Mouse (Mus musculus) C2C12 (cell line): ENCODE results near the gene Lipc. TPM values are rescaled to one million over a fixed set of nuclear protein-coding genes. Genes with fewer than 3 reads are reported as not detected.

Experiments
- H3K27me3 ChIP-seq: one replicate; pipeline ENCODE4 v1.6.1; 2011; ENCODE audit not compliant: control insufficient read depth, insufficient read depth, insufficient read length
- H3K36me3 ChIP-seq: one replicate; pipeline ENCODE4 v1.6.1; 2011; ENCODE audit not compliant: control insufficient read depth, insufficient read depth
- H3K4me3 ChIP-seq: one replicate; pipeline ENCODE4 v1.5.1; 2011; ENCODE audit warnings: mild to moderate bottlenecking, control low read depth; ENCODE audit not compliant: poor library complexity, insufficient read depth, severe bottlenecking
- H3K79me2 ChIP-seq: one replicate; pipeline ENCODE4 v1.6.1; 2011; ENCODE audit not compliant: control insufficient read depth, insufficient read depth
- H3K79me3 ChIP-seq: one replicate; pipeline ENCODE4 v1.6.1; 2011; ENCODE audit warnings: low read depth, control low read depth
- H3ac ChIP-seq: one replicate; pipeline ENCODE3; 2011; ENCODE audit warnings: low read depth; ENCODE audit not compliant: control insufficient read depth, insufficient read length
- CEBPB ChIP-seq: IDR thresholded peaks from one replicate; pipeline ENCODE4 v1.6.1; 2011; ENCODE audit warnings: low read depth, mild to moderate bottlenecking, control low read depth, moderate library complexity
- CTCF ChIP-seq: IDR thresholded peaks from one replicate; pipeline ENCODE4 v1.5.1; 2011; ENCODE audit not compliant: control insufficient read depth, insufficient read depth, insufficient read length
- FOSL1 ChIP-seq: IDR thresholded peaks from one replicate; pipeline ENCODE4 v1.8.0; 2011; ENCODE audit warnings: mild to moderate bottlenecking, low read length; ENCODE audit not compliant: poor library complexity, insufficient read depth, severe bottlenecking
- MAX ChIP-seq: IDR thresholded peaks from one replicate; pipeline ENCODE4 v1.6.1; 2011; ENCODE audit warnings: mild to moderate bottlenecking, control low read depth
- MYOD1 ChIP-seq: IDR thresholded peaks from one replicate; pipeline ENCODE4 v1.6.1; 2011; ENCODE audit warnings: low read depth; ENCODE audit not compliant: control insufficient read depth, insufficient read length
- MYOG ChIP-seq: IDR thresholded peaks from one replicate; pipeline ENCODE4 v1.6.1; 2011; ENCODE audit not compliant: control insufficient read depth, insufficient read length; ENCODE audit errors: extremely low read depth
- USF1 ChIP-seq: IDR thresholded peaks from one replicate; pipeline ENCODE4 v1.6.1; 2011; ENCODE audit warnings: low read depth, mild to moderate bottlenecking, control low read depth, moderate library complexity
- polyA plus RNA-seq: library from polyadenylated mRNA; unstranded; fragments of >200 nt; fragmentation: generic; extraction: Trizol; gene quantifications from one replicate; pipeline ENCODE4 v1.2.1, GENCODE M21; 2012; ENCODE audit warnings: missing spikeins

The Lipc gene
- polyA plus RNA-seq, 1 experiment, result not detected

- H3K4me3 ChIP-seq, result no peak overlapping the region
- no peaks in the 10 kb centered on the region for H3K36me3 ChIP-seq
- H3K79me3 ChIP-seq, result no peaks in the 10 kb centered on the region
- H3ac ChIP-seq, result no peak overlapping the region
- no peaks in the 10 kb centered on the region for H3K79me2 ChIP-seq
- no peaks in the 10 kb centered on the region for H3K27me3 ChIP-seq
- TF ChIP-seq CTCF (no peak), CEBPB (no peak), MYOD1 (no peak), MAX (no peak), MYOG (no peak), USF1 (no peak), FOSL1 (no peak)
These were observed 110.4 kb downstream of the Lipc start for GRCm38 (mm10) chr9:70841426-70842215.

GRCm38 (mm10) chr9:70840861-70841341, 111.1 kb downstream of the Lipc start:
- Histone ChIP-seq H3K27me3 (no peaks in the 10 kb centered on the region), H3K36me3 (no peaks in the 10 kb centered on the region), H3K79me2 (no peaks in the 10 kb centered on the region), H3K79me3 (no peaks in the 10 kb centered on the region), H3K4me3 (no peak overlapping the region), H3ac (no peak overlapping the region)
- no peak for TF ChIP-seq MYOD1
- no peak for TF ChIP-seq USF1
- no peak for TF ChIP-seq CTCF
- TF ChIP-seq MYOG, result no peak
- TF ChIP-seq FOSL1, result no peak
- no peak for TF ChIP-seq CEBPB
- no peak for TF ChIP-seq MAX

GRCm38 (mm10) chr9:70838132-70838911, 113.7 kb downstream of the Lipc start:
- H3K79me3 ChIP-seq, result no peaks in the 10 kb centered on the region
- H3K4me3 ChIP-seq, result no peak overlapping the region
- no peaks in the 10 kb centered on the region for H3K79me2 ChIP-seq
- TF ChIP-seq MYOG (no peak), MAX (no peak), FOSL1 (no peak), USF1 (no peak), CEBPB (no peak), CTCF (no peak), MYOD1 (no peak)
- H3K36me3 ChIP-seq, result no peaks in the 10 kb centered on the region
- H3K27me3 ChIP-seq, result no peaks in the 10 kb centered on the region
- H3ac ChIP-seq, result no peak overlapping the region

GRCm38 (mm10) chr9:70834730-70835154, 117.3 kb downstream of the Lipc start:
- Histone ChIP-seq H3ac (no peak overlapping the region), H3K36me3 (no peaks in the 10 kb centered on the region), H3K79me3 (no peaks in the 10 kb centered on the region), H3K79me2 (no peaks in the 10 kb centered on the region), H3K27me3 (no peaks in the 10 kb centered on the region), H3K4me3 (no peak overlapping the region)
- no peak for TF ChIP-seq CTCF
- TF ChIP-seq MAX, result no peak
- TF ChIP-seq USF1, result peak; percentile 49

- H3ac ChIP-seq, result no peak overlapping the region
- no peaks in the 10 kb centered on the region for H3K27me3 ChIP-seq
- H3K79me3 ChIP-seq, result no peaks in the 10 kb centered on the region
- no peak overlapping the region for H3K4me3 ChIP-seq
- H3K79me2 ChIP-seq, result no peaks in the 10 kb centered on the region
- no peaks in the 10 kb centered on the region for H3K36me3 ChIP-seq
- TF ChIP-seq MYOG (no peak), MAX (no peak), CEBPB (no peak), FOSL1 (no peak), USF1 (no peak), CTCF (no peak)
These were observed 117.8 kb downstream of the Lipc start for GRCm38 (mm10) chr9:70834217-70834616.
